Mouse (Mus musculus) testis, adult 2 months (tissue): ENCODE results near the gene Chac2. TPM values are rescaled to one million over a fixed set of nuclear protein-coding genes. Genes with fewer than 3 reads are reported as not detected.
"Not testable (repeated sequence)": the region's sequence is repeated elsewhere in the genome, so short reads cannot be mapped to it uniquely, and the experiment has no call there.

ENCODE experiments used
- H3K27ac ChIP-seq: fragments of 200-500 bp; 2 replicates; pipeline ENCODE4 v1.5.1; 2012; ENCODE audit warnings: low read depth, low read length; ENCODE audit not compliant: control insufficient read depth, insufficient read depth
- H3K27me3 ChIP-seq: fragments of 200-500 bp; 2 replicates; pipeline ENCODE4 v1.6.1; 2012; ENCODE audit warnings: mild to moderate bottlenecking, low read length, moderate library complexity; ENCODE audit not compliant: control insufficient read depth, insufficient read depth
- H3K36me3 ChIP-seq: fragments of 200-500 bp; 2 replicates; pipeline ENCODE4 v1.6.1; 2012; ENCODE audit warnings: mild to moderate bottlenecking, low read length; ENCODE audit not compliant: control insufficient read depth, insufficient read depth
- H3K4me1 ChIP-seq: fragments of 200-500 bp; 2 replicates; pipeline ENCODE4 v1.6.1; 2012; ENCODE audit warnings: low read length; ENCODE audit not compliant: control insufficient read depth, insufficient read depth
- H3K4me3 ChIP-seq: fragments of 200-500 bp; 2 replicates; pipeline ENCODE4 v1.5.1; 2012; ENCODE audit warnings: low read depth, mild to moderate bottlenecking, low read length, moderate library complexity, mixed read lengths; ENCODE audit not compliant: control insufficient read depth
- CTCF ChIP-seq: fragments of 200-500 bp; IDR thresholded peaks from 2 replicates; pipeline ENCODE4 v1.5.1; 2012; ENCODE audit warnings: low read depth, mild to moderate bottlenecking, inconsistent platforms, low read length, moderate library complexity; ENCODE audit not compliant: control insufficient read depth, insufficient read depth, insufficient replicate concordance
- POLR2A ChIP-seq: fragments of 200-500 bp; IDR thresholded peaks from 2 replicates; pipeline ENCODE4 v1.6.1; 2012; ENCODE audit warnings: low read depth, mild to moderate bottlenecking, inconsistent platforms, low read length, moderate library complexity; ENCODE audit not compliant: control insufficient read depth
- polyA plus RNA-seq: library from polyadenylated mRNA; depleted of rRNA; stranded (reverse); fragments of >200 nt; gene quantifications from 2 replicates; pipeline ENCODE4 v1.2.3, GENCODE M21; 2012; rRNA removed

Gene Chac2
- polyA plus RNA-seq = 1.6 and 1.9 TPM in 2 replicates

DNA sequence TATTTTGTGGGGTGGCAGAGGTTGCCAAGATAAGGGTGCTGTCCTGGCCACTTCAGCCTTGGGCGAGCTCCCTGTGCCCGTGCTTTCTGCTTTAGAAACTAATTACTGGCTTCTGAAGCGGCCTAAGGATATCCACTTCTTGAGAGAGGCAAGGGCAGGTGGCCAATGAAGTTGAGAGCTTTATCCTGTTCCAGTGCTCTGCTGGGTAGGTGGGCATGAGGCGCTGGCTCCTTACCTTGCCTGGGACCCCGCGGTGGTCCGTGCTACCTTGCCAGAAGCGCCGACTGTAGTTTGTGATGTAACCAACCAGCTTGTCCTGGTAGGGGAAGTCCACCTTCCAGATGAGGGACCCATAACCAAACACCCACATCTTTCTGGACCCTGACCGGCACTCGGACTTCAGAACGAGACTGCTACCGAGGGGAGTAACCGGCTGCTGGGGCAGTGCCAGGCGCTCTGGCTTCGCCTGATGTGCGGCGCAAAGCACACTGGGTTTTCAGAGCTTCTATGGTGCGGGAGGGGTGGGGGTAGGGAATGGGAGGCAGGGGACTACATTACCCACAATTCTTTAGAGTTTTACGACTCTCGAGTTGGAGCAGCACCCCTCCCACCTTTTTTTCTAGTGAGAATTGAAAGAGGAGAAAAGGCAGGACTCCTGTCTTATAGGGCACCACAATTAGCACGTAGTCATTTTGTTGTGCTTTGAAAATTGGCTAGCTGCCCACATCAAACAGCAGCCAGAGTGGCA lies at the start of gene Chac2:
Gene Chac2, minus strand, starts transcription at position 474 of the 748 bp plus-strand sequence.
- TF ChIP-seq POLR2A (peak; percentile 68; the same call in 1 of the 2 replicates), CTCF (no peak)
- Histone ChIP-seq H3K36me3 (no peaks in the 10 kb centered on the region), H3K27ac (peak within 1 kb of the TSS; percentile 83), H3K4me1 (peaks cover 3% of the 10 kb centered on the region), H3K27me3 (no peaks in the 10 kb centered on the region), H3K4me3 (peak within 1 kb of the TSS; percentile 96)

DNA sequence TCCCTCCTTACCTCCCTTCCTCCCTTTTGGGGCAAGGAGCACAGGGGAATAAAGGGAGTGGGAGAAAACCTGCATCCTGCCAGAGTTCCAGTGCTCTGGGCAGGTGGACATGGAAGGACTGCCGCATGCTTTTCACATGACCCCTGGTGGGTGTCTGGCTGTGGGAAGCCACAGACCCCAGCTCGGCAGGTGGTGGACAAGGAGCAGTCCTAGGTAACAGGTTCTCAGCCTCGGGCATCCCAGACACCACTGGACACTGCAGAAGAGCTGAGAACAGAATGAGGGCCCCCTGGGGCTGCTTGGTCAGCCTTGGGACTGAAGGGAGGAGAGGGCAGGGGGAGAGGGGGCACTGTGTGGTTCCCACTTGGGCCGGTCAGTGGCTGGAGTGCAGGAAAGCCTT lies 48.8 kb upstream of the Chac2 start:
- Histone ChIP-seq H3K36me3 (no peaks in the 10 kb centered on the region), H3K27ac (no peak overlapping the region), H3K27me3 (no peaks in the 10 kb centered on the region), H3K4me1 (no peaks in the 10 kb centered on the region), H3K4me3 (no peak overlapping the region)
- TF ChIP-seq POLR2A (no peak), CTCF (no peak)

DNA sequence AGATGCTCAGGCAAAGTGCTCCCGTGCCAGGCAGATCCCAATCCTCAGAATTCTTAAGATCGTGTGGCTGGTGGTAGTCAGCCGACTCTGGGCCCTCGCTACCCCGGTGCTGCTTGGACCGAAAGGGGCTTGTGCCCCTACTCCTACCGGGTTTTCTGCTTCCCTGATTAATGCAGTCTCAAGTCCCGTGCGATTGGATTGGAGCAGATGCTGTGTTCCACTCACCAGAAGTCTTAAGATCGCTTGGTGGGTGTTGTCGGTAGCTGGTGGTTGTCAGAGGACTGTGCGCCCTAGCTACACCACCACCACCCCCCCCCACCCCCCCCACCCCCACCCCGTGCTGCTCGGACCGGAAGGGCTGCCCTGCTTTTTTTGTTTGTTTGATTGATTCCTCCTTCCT lies 31.3 kb upstream of the Chac2 start:
- H3K4me3 ChIP-seq = peak overlapping the region; percentile 61
- not testable (repeated sequence) for H3K36me3 ChIP-seq, H3K27ac ChIP-seq, H3K27me3 ChIP-seq, H3K4me1 ChIP-seq

DNA sequence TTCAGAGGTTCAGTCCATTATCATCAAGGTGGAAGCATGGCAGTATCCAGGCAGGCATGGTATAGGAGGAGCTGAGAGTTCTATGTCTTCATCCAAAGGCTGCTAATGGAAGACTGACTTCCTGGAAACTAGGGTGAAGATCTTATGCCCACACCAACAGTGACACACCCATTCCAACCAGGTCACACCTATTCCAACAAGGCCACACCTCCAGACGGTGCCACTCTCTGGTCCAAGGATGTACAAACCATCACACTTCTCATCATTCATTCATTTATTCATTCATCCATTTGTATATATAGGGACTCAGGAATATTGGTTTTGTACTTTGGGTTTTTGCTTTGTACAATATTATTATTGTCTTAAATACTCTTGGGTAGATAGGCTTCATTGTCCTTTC lies 23.5 kb upstream of the Chac2 start:
- H3K4me3 ChIP-seq, H3K27me3 ChIP-seq, H3K4me1 ChIP-seq, H3K36me3 ChIP-seq, H3K27ac ChIP-seq: not testable (repeated sequence)

DNA sequence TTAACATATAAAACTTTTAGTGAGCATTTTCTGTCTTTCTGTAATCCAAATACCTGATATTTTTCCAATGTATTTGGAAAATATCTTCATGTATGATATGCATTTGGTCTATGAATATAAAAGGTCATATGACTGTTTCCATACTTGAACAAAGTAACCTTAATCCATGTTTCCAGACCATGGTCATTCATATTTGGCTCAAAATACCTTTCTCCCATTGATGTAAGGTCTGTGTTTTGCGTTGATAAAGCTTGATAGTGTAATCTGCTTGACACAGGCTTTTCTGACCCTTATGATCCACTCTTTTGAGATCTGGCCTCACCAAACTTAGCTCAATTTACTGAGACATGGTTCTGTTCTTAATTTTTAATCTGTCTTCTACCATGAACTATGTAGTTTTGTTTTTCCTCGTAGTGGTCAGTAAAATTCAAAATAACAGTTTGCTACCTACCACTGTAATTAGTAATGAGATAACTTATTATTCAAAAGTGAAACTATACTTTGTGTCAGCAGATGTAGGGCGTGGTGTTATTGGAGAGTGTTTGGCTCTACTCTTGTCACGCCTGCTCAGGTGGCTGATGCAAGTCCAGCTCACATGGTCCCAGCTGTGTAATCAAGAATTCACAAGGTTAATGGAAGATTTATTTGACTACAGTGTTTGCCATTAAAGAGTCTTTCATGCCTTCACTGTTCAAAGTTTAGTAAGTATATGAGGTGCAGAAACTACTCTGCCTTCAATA lies 15.2 kb upstream of the Chac2 start:
- Histone ChIP-seq H3K27me3 (no peaks in the 10 kb centered on the region), H3K27ac (no peak overlapping the region), H3K4me1 (no peaks in the 10 kb centered on the region), H3K36me3 (no peaks in the 10 kb centered on the region; the same call in 1 of the 2 replicates), H3K4me3 (no peak overlapping the region)
- TF ChIP-seq POLR2A (no peak), CTCF (no peak)

DNA sequence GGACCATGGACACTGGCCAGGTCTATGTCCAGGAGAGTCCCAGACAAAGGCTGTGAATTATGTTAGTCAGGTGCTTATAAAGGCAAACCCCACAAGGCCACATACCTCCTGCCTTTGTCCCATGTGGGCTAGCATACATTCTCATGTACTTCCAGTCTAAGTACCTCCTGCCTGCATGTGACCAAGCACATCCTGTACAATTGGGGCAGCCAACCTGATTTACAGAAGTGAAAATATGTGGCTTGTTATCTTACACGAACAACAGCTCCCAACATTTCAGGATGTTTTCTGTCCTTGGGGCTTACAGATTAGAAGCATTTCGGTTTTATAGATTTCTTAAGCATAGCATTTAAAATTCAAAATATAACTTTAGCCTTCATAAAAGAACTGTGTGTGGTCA lies 13.9 kb upstream of the Chac2 start:
- Histone ChIP-seq H3K4me3 (no peak overlapping the region), H3K27me3 (no peaks in the 10 kb centered on the region), H3K36me3 (no peaks in the 10 kb centered on the region; the same call in 1 of the 2 replicates), H3K27ac (no peak overlapping the region), H3K4me1 (0 out of 2 replicates have a peak, but pooled peaks cover 2% of the 10 kb centered on the region)
- TF ChIP-seq POLR2A (no peak), CTCF (no peak)

DNA sequence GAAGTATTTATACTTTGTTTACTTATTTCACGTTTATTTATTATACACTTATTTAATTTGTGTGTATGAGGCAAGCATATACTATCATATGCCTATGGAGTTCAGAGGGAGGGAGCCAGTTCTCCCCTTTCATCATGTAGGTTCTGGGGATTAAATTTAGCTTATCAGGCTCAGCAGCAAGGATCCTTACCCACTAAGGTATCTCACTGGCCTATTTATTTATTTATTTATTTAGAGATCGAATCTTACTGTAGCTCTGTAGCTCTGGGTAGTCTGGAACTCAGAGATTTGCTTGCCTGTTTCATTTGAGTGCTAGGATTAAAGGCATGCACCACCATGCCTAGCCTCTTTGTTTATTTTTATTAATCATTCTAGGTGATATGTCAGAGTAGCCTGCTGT lies 12.6 kb upstream of the Chac2 start:
- Histone ChIP-seq H3K27me3 (no peaks in the 10 kb centered on the region), H3K4me1 (0 out of 2 replicates have a peak, but pooled peaks cover 2% of the 10 kb centered on the region), H3K27ac (no peak overlapping the region), H3K36me3 (no peaks in the 10 kb centered on the region; the same call in 1 of the 2 replicates), H3K4me3 (no peak overlapping the region)
- no peak for TF ChIP-seq POLR2A
- TF ChIP-seq CTCF = no peak
